Mouse (Mus musculus) liver, adult 2 months (tissue): Measurements from ENCODE around the gene Scgb1a1. TPM values are rescaled to one million over a fixed set of nuclear protein-coding genes. Genes with fewer than 3 reads are reported as not detected.

Experiments
- DNase-seq: peaks from one replicate; pipeline ENCODE4 v3.0.0-alpha.2; 2011; ENCODE audit warnings: low read depth, low spot score; ENCODE audit errors: extremely low read depth
- H3K27ac ChIP-seq: fragments of 200-500 bp; replicated peaks from 2 replicates; pipeline ENCODE4 v1.5.1; 2012; ENCODE audit warnings: low read depth, mild to moderate bottlenecking, control low read depth, inconsistent platforms, low read length; ENCODE audit not compliant: insufficient read depth
- H3K27me3 ChIP-seq: fragments of 200-500 bp; 2 replicates; pipeline ENCODE4 v1.6.1; 2012; ENCODE audit warnings: mild to moderate bottlenecking, moderate library complexity, low read length, inconsistent platforms; ENCODE audit not compliant: control insufficient read depth, insufficient read depth
- H3K36me3 ChIP-seq: fragments of 200-500 bp; 2 replicates; pipeline ENCODE4 v1.6.1; 2012; ENCODE audit warnings: low read length, inconsistent platforms; ENCODE audit not compliant: control insufficient read depth, insufficient read depth
- H3K4me1 ChIP-seq: fragments of 200-500 bp; 2 replicates; pipeline ENCODE4 v1.6.1; 2011; ENCODE audit warnings: low read length; ENCODE audit not compliant: control insufficient read depth, insufficient read depth
- H3K4me3 ChIP-seq: fragments of 200-500 bp; 2 replicates; pipeline ENCODE4 v1.5.1; 2011; ENCODE audit warnings: low read depth, mild to moderate bottlenecking, control low read depth, low read length, moderate library complexity; ENCODE audit not compliant: insufficient read depth
- H3K79me2 ChIP-seq: fragments of 200-500 bp; 2 replicates; pipeline ENCODE4 v1.6.1; 2012; ENCODE audit warnings: inconsistent platforms, mild to moderate bottlenecking, low read length, moderate library complexity; ENCODE audit not compliant: control insufficient read depth, insufficient read depth
- H3K9ac ChIP-seq: fragments of 200-500 bp; 2 replicates; pipeline ENCODE4 v1.6.1; 2012; ENCODE audit warnings: low read depth, mild to moderate bottlenecking, control low read depth, inconsistent platforms, low read length
- CTCF ChIP-seq: fragments of 200-500 bp; IDR thresholded peaks from 2 replicates; pipeline ENCODE4 v1.5.1; 2011; ENCODE audit warnings: low read depth, low read length, control low read depth
- POLR2A ChIP-seq: fragments of 200-500 bp; IDR thresholded peaks from 2 replicates; pipeline ENCODE4 v1.6.1; 2011; ENCODE audit warnings: low read length, control low read depth; ENCODE audit not compliant: insufficient read depth; ENCODE audit errors: extremely low read depth
- WGBS: fragments of 180-500 bp; shearing (Covaris S2); methylation state at CpG from one replicate; pipeline ENCODE4 v1.1.7; 2018; 5-methylcytosine and 5-hydroxymethylcytosine counted together
- polyA plus RNA-seq: library from polyadenylated mRNA; depleted of rRNA; stranded (reverse); fragments of >200 nt; gene quantifications from 2 replicates; pipeline ENCODE4 v1.2.3, GENCODE M21; 2012
- total RNA-seq: library from RNA; depleted of rRNA; stranded (reverse); fragments of >200 nt; gene quantifications from 2 replicates; pipeline ENCODE4 v1.2.3, GENCODE M21; 2014

Gene Scgb1a1
- total and polyA plus RNA-seq, 2 experiments = 1.4 TPM; not detected in 1

- no peak for TF ChIP-seq POLR2A
- TF ChIP-seq CTCF = no peak
- 78% methylated on average over 14 of the region's 14 CpGs for WGBS
- H3K27ac ChIP-seq = no peak overlapping the region
- no peak overlapping the region for H3K9ac ChIP-seq
- no peak for DNase-seq
- H3K36me3 ChIP-seq = no peaks in the 10 kb centered on the region
- no peaks in the 10 kb centered on the region for H3K27me3 ChIP-seq
- H3K4me1 ChIP-seq = peaks cover 9% of the 10 kb centered on the region; the same call in 1 of the 2 replicates
- no peak overlapping the region for H3K4me3 ChIP-seq
- H3K79me2 ChIP-seq = no peaks in the 10 kb centered on the region
These were observed 6.2 kb downstream of the Scgb1a1 start for GRCm38 (mm10) chr19:9081311-9082190.

- WGBS = 40% methylated on average over 7 of the region's 7 CpGs
- DNase-seq = peak; percentile 69
- Histone ChIP-seq H3K27me3 (no peaks in the 10 kb centered on the region), H3K36me3 (no peaks in the 10 kb centered on the region), H3K4me3 (no peak overlapping the region), H3K27ac (peak overlapping the region; percentile 21; the same call in 1 of the 2 replicates), H3K9ac (no peak overlapping the region), H3K79me2 (no peaks in the 10 kb centered on the region), H3K4me1 (peaks cover 9% of the 10 kb centered on the region; the same call in 1 of the 2 replicates)
- no peak for TF ChIP-seq CTCF
- no peak for TF ChIP-seq POLR2A
These were observed 7.8 kb downstream of the Scgb1a1 start for GRCm38 (mm10) chr19:9079916-9080315.

GRCm38 (mm10) chr19:9076982-9077660 is 10.6 kb downstream of the Scgb1a1 start:
- no peaks in the 10 kb centered on the region for H3K36me3 ChIP-seq
- peak overlapping the region; percentile 64 for H3K27ac ChIP-seq
- WGBS = 43% methylated on average over 4 of the region's 4 CpGs
- H3K4me3 ChIP-seq = no peak overlapping the region
- peaks cover 12% of the 10 kb centered on the region for H3K4me1 ChIP-seq
- TF ChIP-seq CTCF (no peak), POLR2A (no peak)
- no peaks in the 10 kb centered on the region for H3K27me3 ChIP-seq
- H3K9ac ChIP-seq = peak overlapping the region; percentile 30
- no peaks in the 10 kb centered on the region for H3K79me2 ChIP-seq
- peak; percentile 82 for DNase-seq

GRCm38 (mm10) chr19:9076035-9076434 is 11.7 kb downstream of the Scgb1a1 start:
- H3K27me3 ChIP-seq = no peaks in the 10 kb centered on the region
- no peak for DNase-seq
- H3K27ac ChIP-seq = no peak overlapping the region
- peaks cover 12% of the 10 kb centered on the region for H3K4me1 ChIP-seq
- no peaks in the 10 kb centered on the region for H3K36me3 ChIP-seq
- H3K4me3 ChIP-seq = no peak overlapping the region
- no peaks in the 10 kb centered on the region for H3K79me2 ChIP-seq
- TF ChIP-seq CTCF = no peak
- TF ChIP-seq POLR2A = no peak
- WGBS = 98% methylated on average over 3 of the region's 3 CpGs
- no peak overlapping the region for H3K9ac ChIP-seq

GRCm38 (mm10) chr19:9075558-9075957 is 12.2 kb downstream of the Scgb1a1 start:
- TF ChIP-seq POLR2A (no peak), CTCF (no peak)
- no peaks in the 10 kb centered on the region for H3K79me2 ChIP-seq
- WGBS = 98% methylated on average over 2 of the region's 2 CpGs
- DNase-seq = no peak
- H3K4me1 ChIP-seq = peaks cover 12% of the 10 kb centered on the region
- no peaks in the 10 kb centered on the region for H3K36me3 ChIP-seq
- no peak overlapping the region for H3K27ac ChIP-seq
- H3K4me3 ChIP-seq = no peak overlapping the region
- H3K27me3 ChIP-seq = no peaks in the 10 kb centered on the region
- no peak overlapping the region for H3K9ac ChIP-seq
